In genomic region chr4:130036112-130036511, GRCm38 (mm10) we compare ENCODE assay signal across 9 mouse cellular contexts. TPM values are rescaled to one million over a fixed set of nuclear protein-coding genes. Genes with fewer than 3 reads are reported as not detected.
DNase-seq lines count a peak whose midpoint lies in the region; ATAC-seq and TF ChIP-seq lines count a peak whose summit lies in the region.
"Had no signal": no experiment of that assay in that cellular context is flagged by ENCODE, and none has a peak within 500 bp of the region (broad histone marks: within the 10 kb centered on the region; RNA-seq: fewer than 3 reads in every experiment).

No protein-coding gene starts in this region.

- no peak overlapping the region for H3K4me2 ChIP-seq in forebrain, embryonic 13.5 days
- no peak overlapping the region for H3K4me2 ChIP-seq in hindbrain, embryonic 11.5 days (replicated peaks; ENCODE audit: low read depth, low read length)
- H3K4me2 ChIP-seq in liver, postnatal 0 days (ENCODE audit: low read depth, low read length): no peak overlapping the region
- H3K4me2 ChIP-seq: midbrain, embryonic 12.5 days had no signal

- no peaks in the 10 kb centered on the region for H3K9me3 ChIP-seq in forebrain, embryonic 13.5 days (replicated peaks)
- H3K9me3 ChIP-seq in hindbrain, embryonic 11.5 days (ENCODE audit: control insufficient read depth, low read length): no peaks in the 10 kb centered on the region
- H3K9me3 ChIP-seq in liver, postnatal 0 days (ENCODE audit: low read length): no peaks in the 10 kb centered on the region
- H3K9me3 ChIP-seq: midbrain, embryonic 12.5 days had no signal

- 7% methylated on average over 8 of the region's 8 CpGs for WGBS in forebrain, embryonic 13.5 days
- whole genome bisulfite sequencing in hindbrain, embryonic 11.5 days: 7% methylated on average over 5 of the region's 8 CpGs
- WGBS in liver, postnatal 0 days (ENCODE audit: insufficient replicate concordance): 2% methylated on average over 8 of the region's 8 CpGs

- ATAC-seq in forebrain, embryonic 13.5 days: peak; percentile 48; the same call in 1 of the 2 replicates
- ATAC-seq in hindbrain, embryonic 11.5 days (ENCODE audit: low FRiP score): peak; percentile 38; the same call in 1 of the 2 replicates
- no peak for ATAC-seq in liver, postnatal 0 days

- TF ChIP-seq CTCF in bone marrow macrophage, adult 2 months (IDR thresholded peaks at IDR 0.05; ENCODE audit: low read depth, low read length): peak; percentile 74
- peak; percentile 74 for TF ChIP-seq CTCF in liver, postnatal 0 days (IDR thresholded peaks at IDR 0.05; ENCODE audit: low read depth)

- peak; percentile 54 for DNase-seq in ovary, postnatal 14 days (ENCODE audit: low spot score)
- no peak for DNase-seq in ovary, postnatal 36 days (ENCODE audit: low spot score)
- peak; percentile 74 for DNase-seq in hindbrain, embryonic 11.5 days (ENCODE audit: low spot score)
- peak; percentile 57 for DNase-seq in liver, postnatal 0 days
- peak; percentile 77 for DNase-seq in retina, postnatal 1 day
- no peak for DNase-seq in spleen, postnatal 36 days (ENCODE audit: low spot score in 2 of 2)

- no peak for TF ChIP-seq EP300 in liver, postnatal 0 days (IDR thresholded peaks at IDR 0.05; ENCODE audit: low read depth)

- H3K9ac ChIP-seq in forebrain, embryonic 13.5 days: no peak overlapping the region
- H3K9ac ChIP-seq in hindbrain, embryonic 11.5 days (ENCODE audit: low read depth, low read length): no peak overlapping the region
- no peak overlapping the region for H3K9ac ChIP-seq in liver, postnatal 0 days (replicated peaks)
- H3K9ac ChIP-seq: midbrain, embryonic 12.5 days had no signal

- H3K4me1 ChIP-seq in bone marrow macrophage, adult 2 months (ENCODE audit: control insufficient read depth, insufficient read depth, low read length): no peaks in the 10 kb centered on the region
- peaks cover 29% of the 10 kb centered on the region for H3K4me1 ChIP-seq in forebrain, embryonic 13.5 days
- H3K4me1 ChIP-seq in hindbrain, embryonic 11.5 days (replicated peaks; ENCODE audit: control insufficient read depth, insufficient read depth, low read length): peaks cover 8% of the 10 kb centered on the region
- no peaks in the 10 kb centered on the region for H3K4me1 ChIP-seq in liver, postnatal 0 days (ENCODE audit: insufficient read depth)

- H3K36me3 ChIP-seq in forebrain, embryonic 13.5 days (ENCODE audit: poor library complexity, severe bottlenecking): no peaks in the 10 kb centered on the region
- no peaks in the 10 kb centered on the region for H3K36me3 ChIP-seq in hindbrain, embryonic 11.5 days (ENCODE audit: control insufficient read depth, insufficient read depth, low read length)
- H3K36me3 ChIP-seq in liver, postnatal 0 days (replicated peaks; ENCODE audit: insufficient read depth, low read length): no peaks in the 10 kb centered on the region
- H3K36me3 ChIP-seq: midbrain, embryonic 12.5 days had no signal

- H3K27ac ChIP-seq in bone marrow macrophage, adult 2 months (ENCODE audit: insufficient read depth, low read depth, low read length): no peak overlapping the region
- no peak overlapping the region for H3K27ac ChIP-seq in forebrain, embryonic 13.5 days
- H3K27ac ChIP-seq in hindbrain, embryonic 11.5 days (ENCODE audit: low read depth, low read length): no peak overlapping the region
- no peak overlapping the region for H3K27ac ChIP-seq in liver, postnatal 0 days (ENCODE audit: low read depth)
- H3K27ac ChIP-seq: midbrain, embryonic 12.5 days had no signal

- H3K4me3 ChIP-seq in bone marrow macrophage, adult 2 months (ENCODE audit: insufficient read depth, low read length): no peak overlapping the region
- H3K4me3 ChIP-seq in forebrain, embryonic 13.5 days: no peak overlapping the region
- no peak overlapping the region for H3K4me3 ChIP-seq in hindbrain, embryonic 11.5 days (ENCODE audit: low read depth, low read length)
- H3K4me3 ChIP-seq in liver, postnatal 0 days (ENCODE audit: low read depth, low read length): no peak overlapping the region
- H3K4me3 ChIP-seq: midbrain, embryonic 12.5 days had no signal

- no peak for TF ChIP-seq POLR2A in bone marrow macrophage, adult 2 months (IDR thresholded peaks at IDR 0.05; ENCODE audit: borderline replicate concordance, low read depth, low read length)

- peaks cover 32% of the 10 kb centered on the region for H3K27me3 ChIP-seq in forebrain, embryonic 13.5 days
- 0 out of 2 replicates have a peak, but pooled peaks cover 6% of the 10 kb centered on the region for H3K27me3 ChIP-seq in hindbrain, embryonic 11.5 days (ENCODE audit: control insufficient read depth, insufficient read depth, low read length)
- peaks cover 31% of the 10 kb centered on the region for H3K27me3 ChIP-seq in liver, postnatal 0 days (ENCODE audit: insufficient read depth, low read length)

RNA-seq across cellular contexts. Expression of gene Col16a1, which starts 11.5 kb away (rescaled TPM):
- polyA plus RNA-seq in bone marrow macrophage, adult 2 months (2012; ENCODE audit: insufficient read depth, insufficient read length, missing spikeins): 0.48 and 1.1 TPM in 2 replicates
- polyA plus RNA-seq in forebrain, embryonic 13.5 days (2015; fragmentation: Nextera tagmentation; extraction: Ambion mirVana): 2.5 and 2.9 TPM in 2 replicates
- 5.3 and 9.9 TPM in 2 replicates for polyA plus RNA-seq in hindbrain, embryonic 11.5 days (2014; fragmentation: Nextera tagmentation; extraction: Ambion mirVana)
- polyA plus RNA-seq in liver, postnatal 0 days (2015; fragmentation: Nextera tagmentation; extraction: Ambion mirVana): 2.3 and 3.0 TPM in 2 replicates

RNA-seq across cellular contexts. Expression of gene Adgrb2, which starts 51.4 kb away (rescaled TPM):
- polyA plus RNA-seq in bone marrow macrophage, adult 2 months (2012; ENCODE audit: insufficient read depth, insufficient read length, missing spikeins): not detected in 2 replicates
- 6.4 and 8.3 TPM in 2 replicates for polyA plus RNA-seq in forebrain, embryonic 13.5 days (2015; fragmentation: Nextera tagmentation; extraction: Ambion mirVana)
- polyA plus RNA-seq in hindbrain, embryonic 11.5 days (2014; fragmentation: Nextera tagmentation; extraction: Ambion mirVana): 4.5 and 6.3 TPM in 2 replicates
- not detected in 2 replicates for polyA plus RNA-seq in liver, postnatal 0 days (2015; fragmentation: Nextera tagmentation; extraction: Ambion mirVana)

Comparison
In these comparisons a context has a peak if more than half of its experiments do, and no peak if none do; other contexts are left out.
1. DNase-seq: peak in ovary, postnatal 14 days (single experiment), hindbrain, embryonic 11.5 days (single experiment), liver, postnatal 0 days (single experiment) and retina, postnatal 1 day (single experiment); none in ovary, postnatal 36 days (single experiment) and spleen, postnatal 36 days (0 of 2).